Mouse (Mus musculus) intestine, embryonic 16.5 days (tissue): ENCODE measurements around the gene Rnf169. TPM values are rescaled to one million over a fixed set of nuclear protein-coding genes. Genes with fewer than 3 reads are reported as not detected.
A peak's percentile ranks its signal among the peaks of the same experiment; 100 is the strongest.

Experiments
- ATAC-seq: fragments of 200-750 bp; cut with Nextera tagmentation; 2 replicates; pipeline ENCODE4 v1.8.0; 2017; ENCODE audit warnings: moderate TSS enrichment, moderate library complexity
- H3K27ac ChIP-seq: fragments of 300-500 bp; sonication (generic); 2 replicates; pipeline ENCODE4 v1.5.1; 2014; ENCODE audit warnings: mild to moderate bottlenecking, low read length
- H3K27me3 ChIP-seq: fragments of 300-500 bp; sonication (generic); replicated peaks from 2 replicates; pipeline ENCODE4 v1.6.1; 2014; ENCODE audit warnings: low read length, control low read depth, mixed read lengths; ENCODE audit not compliant: control insufficient read depth, insufficient read depth
- H3K36me3 ChIP-seq: fragments of 300-500 bp; sonication (generic); 2 replicates; pipeline ENCODE4 v1.6.1; 2014; ENCODE audit warnings: low read length, control low read depth; ENCODE audit not compliant: control insufficient read depth, insufficient read depth
- H3K4me1 ChIP-seq: fragments of 300-500 bp; sonication (generic); 2 replicates; pipeline ENCODE4 v1.6.1; 2014; ENCODE audit warnings: low read length, control low read depth, mixed read lengths; ENCODE audit not compliant: control insufficient read depth, insufficient read depth
- H3K4me2 ChIP-seq: fragments of 300-500 bp; sonication (generic); 2 replicates; pipeline ENCODE4 v1.6.1; 2014; ENCODE audit warnings: low read depth, low read length, control low read depth
- H3K4me3 ChIP-seq: fragments of 300-500 bp; sonication (generic); 2 replicates; pipeline ENCODE4 v1.5.1; 2014; ENCODE audit warnings: mild to moderate bottlenecking, low read length
- H3K9ac ChIP-seq: fragments of 300-500 bp; sonication (generic); 2 replicates; pipeline ENCODE4 v1.6.1; 2014; ENCODE audit warnings: low read depth, low read length
- H3K9me3 ChIP-seq: fragments of 300-500 bp; sonication (generic); 2 replicates; pipeline ENCODE4 v1.6.1; 2016; ENCODE audit warnings: low read length, control low read depth; ENCODE audit not compliant: control insufficient read depth
- WGBS: fragments of 180-500 bp; shearing (Covaris S2); extraction: QIAGEN DNeasy Blood & Tissue Kit; methylation state at CpG from one replicate; pipeline ENCODE4 v1.1.7; 2014; 5-methylcytosine and 5-hydroxymethylcytosine counted together
- polyA plus RNA-seq: library from polyadenylated mRNA; unstranded; fragments of >200 nt; fragmentation: Nextera tagmentation; extraction: Ambion mirVana; gene quantifications from 2 replicates; pipeline ENCODE4 v1.2.1, GENCODE M21; 2015

Gene Rnf169
- polyA plus RNA-seq, 1 experiment from 2014 or later, result 3.1 TPM

DNA sequence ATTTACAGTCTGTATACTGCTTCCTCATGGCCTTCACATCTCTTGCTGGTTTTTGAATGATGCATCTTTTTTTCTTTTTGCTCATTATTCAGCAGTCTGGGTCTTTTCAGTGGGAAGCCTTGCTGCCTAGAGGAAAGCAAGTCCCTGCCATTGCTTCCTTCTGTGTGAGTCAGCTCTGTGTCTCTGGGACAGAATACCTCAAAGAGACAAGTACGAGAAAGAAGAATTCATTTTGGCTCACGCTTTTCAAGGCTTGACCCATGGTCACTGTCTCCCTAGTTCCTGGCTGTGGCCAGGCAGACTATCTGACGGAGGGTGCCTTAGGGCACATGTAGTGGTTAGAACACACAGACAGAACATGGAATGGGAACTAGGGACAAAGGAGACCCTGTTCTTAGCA is 86.3 kb downstream of the Rnf169 start:
- no peaks in the 10 kb centered on the region for H3K4me1 ChIP-seq
- no peak overlapping the region for H3K9ac ChIP-seq
- H3K27me3 ChIP-seq, result no peaks in the 10 kb centered on the region
- ATAC-seq, result no peak
- 81% methylated on average over 3 of the region's 3 CpGs for WGBS
- no peaks in the 10 kb centered on the region for H3K36me3 ChIP-seq
- no peak overlapping the region for H3K4me2 ChIP-seq
- no peak overlapping the region for H3K4me3 ChIP-seq
- H3K27ac ChIP-seq, result no peak overlapping the region
- no peaks in the 10 kb centered on the region for H3K9me3 ChIP-seq

DNA sequence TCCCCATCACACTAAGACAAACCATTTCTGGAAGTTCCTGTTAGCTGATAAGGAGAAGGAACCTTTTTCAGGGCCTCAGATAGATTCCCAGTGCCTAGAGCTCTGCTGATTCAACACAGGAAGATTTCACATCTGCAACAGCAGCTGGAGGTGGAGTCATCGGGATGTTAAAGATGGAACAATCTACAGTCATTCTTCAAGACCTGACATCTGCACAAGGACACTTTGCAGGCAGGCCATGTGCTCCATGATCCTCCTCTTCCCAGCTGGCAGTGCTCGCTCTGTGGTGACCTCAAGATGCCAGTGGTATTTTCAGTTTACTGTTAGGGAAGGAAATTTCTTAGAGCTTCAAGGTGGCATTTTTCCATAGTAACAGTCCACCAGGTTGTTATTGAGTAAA is 87.9 kb downstream of the Rnf169 start:
- Histone ChIP-seq H3K36me3 (no peaks in the 10 kb centered on the region), H3K4me2 (no peak overlapping the region), H3K9ac (no peak overlapping the region), H3K4me3 (no peak overlapping the region), H3K27me3 (no peaks in the 10 kb centered on the region), H3K9me3 (no peaks in the 10 kb centered on the region), H3K27ac (no peak overlapping the region), H3K4me1 (no peaks in the 10 kb centered on the region)
- 72% methylated on average over 2 of the region's 2 CpGs for WGBS
- ATAC-seq, result no peak

- no peaks in the 10 kb centered on the region for H3K27me3 ChIP-seq
- no peak overlapping the region for H3K4me3 ChIP-seq
- H3K4me2 ChIP-seq, result no peak overlapping the region
- H3K27ac ChIP-seq, result no peak overlapping the region
- ATAC-seq, result no peak
- H3K36me3 ChIP-seq, result no peaks in the 10 kb centered on the region
- WGBS, result 70% methylated on average over 3 of the region's 3 CpGs
- H3K9ac ChIP-seq, result no peak overlapping the region
- H3K9me3 ChIP-seq, result no peaks in the 10 kb centered on the region
- H3K4me1 ChIP-seq, result no peaks in the 10 kb centered on the region
Observed at GRCm38 (mm10) chr7:99891471-99891870, 88.8 kb downstream of the Rnf169 start.

- no peaks in the 10 kb centered on the region for H3K4me1 ChIP-seq
- no peaks in the 10 kb centered on the region for H3K36me3 ChIP-seq
- no peak for ATAC-seq
- no peak overlapping the region for H3K9ac ChIP-seq
- no peaks in the 10 kb centered on the region for H3K27me3 ChIP-seq
- WGBS, result 67% methylated on average over 3 of the region's 3 CpGs
- H3K4me2 ChIP-seq, result no peak overlapping the region
- H3K27ac ChIP-seq, result no peak overlapping the region
- H3K9me3 ChIP-seq, result no peaks in the 10 kb centered on the region
- no peak overlapping the region for H3K4me3 ChIP-seq
Observed at GRCm38 (mm10) chr7:99890168-99890755, 90.0 kb downstream of the Rnf169 start.

GRCm38 (mm10) chr7:99889175-99889880 is 90.9 kb downstream of the Rnf169 start:
- Histone ChIP-seq H3K4me1 (no peaks in the 10 kb centered on the region), H3K4me3 (no peak overlapping the region), H3K27me3 (no peaks in the 10 kb centered on the region), H3K9ac (no peak overlapping the region), H3K27ac (no peak overlapping the region), H3K9me3 (no peaks in the 10 kb centered on the region), H3K4me2 (no peak overlapping the region), H3K36me3 (no peaks in the 10 kb centered on the region)
- no peak for ATAC-seq
- WGBS, result 45% methylated on average over 10 of the region's 10 CpGs

DNA sequence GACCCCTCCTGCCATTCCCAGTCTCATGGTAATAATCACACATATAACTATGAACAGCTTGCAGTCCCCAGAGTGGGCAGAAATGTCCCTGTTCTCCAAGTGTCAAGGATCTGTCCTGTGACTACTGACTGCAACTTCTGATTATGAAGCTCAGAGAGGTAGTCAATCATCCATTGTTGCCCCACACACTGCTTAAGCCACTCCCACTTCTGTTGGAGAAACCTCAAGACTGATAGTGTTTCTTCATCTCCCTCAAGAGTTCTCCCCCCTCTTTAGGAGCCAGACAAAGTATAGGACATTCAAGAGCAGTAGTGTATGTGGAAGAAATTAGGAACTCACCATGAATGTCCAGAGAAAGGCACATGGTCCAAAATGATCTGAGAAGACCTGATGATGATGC is 92.5 kb downstream of the Rnf169 start:
- no peaks in the 10 kb centered on the region for H3K4me1 ChIP-seq
- ATAC-seq, result no peak
- H3K36me3 ChIP-seq, result no peaks in the 10 kb centered on the region
- no peak overlapping the region for H3K4me2 ChIP-seq
- H3K9ac ChIP-seq, result no peak overlapping the region
- no peaks in the 10 kb centered on the region for H3K27me3 ChIP-seq
- H3K9me3 ChIP-seq, result no peaks in the 10 kb centered on the region
- H3K27ac ChIP-seq, result no peak overlapping the region
- no peak overlapping the region for H3K4me3 ChIP-seq

GRCm38 (mm10) chr7:99887230-99887735 is 93.0 kb downstream of the Rnf169 start:
- H3K27me3 ChIP-seq, result no peaks in the 10 kb centered on the region
- H3K27ac ChIP-seq, result no peak overlapping the region
- no peak overlapping the region for H3K9ac ChIP-seq
- no peak for ATAC-seq
- WGBS, result 77% methylated on average over 2 of the region's 2 CpGs
- H3K4me1 ChIP-seq, result no peaks in the 10 kb centered on the region
- no peak overlapping the region for H3K4me2 ChIP-seq
- H3K4me3 ChIP-seq, result no peak overlapping the region
- no peaks in the 10 kb centered on the region for H3K36me3 ChIP-seq
- no peaks in the 10 kb centered on the region for H3K9me3 ChIP-seq

- Histone ChIP-seq H3K27me3 (no peaks in the 10 kb centered on the region), H3K4me2 (no peak overlapping the region)
- 52% methylated on average over 2 of the region's 2 CpGs for WGBS
Observed at GRCm38 (mm10) chr7:99878254-99878653, 102.0 kb downstream of the Rnf169 start.

GRCm38 (mm10) chr7:99876345-99876744 is 103.9 kb downstream of the Rnf169 start:
- ATAC-seq, result 0 out of 2 replicates have a peak, but pooled peaks have one; percentile 46
- Histone ChIP-seq H3K9me3 (no peaks in the 10 kb centered on the region), H3K27me3 (no peaks in the 10 kb centered on the region), H3K9ac (no peak overlapping the region), H3K4me1 (no peaks in the 10 kb centered on the region), H3K36me3 (no peaks in the 10 kb centered on the region), H3K4me2 (no peak overlapping the region), H3K27ac (no peak overlapping the region), H3K4me3 (no peak overlapping the region)
- under 1% methylated on average over 3 of the region's 3 CpGs for WGBS

More at GRCm38 (mm10) chr7:99878254-99878653, 102.0 kb downstream of the Rnf169 start:
- no peak overlapping the region for H3K27ac ChIP-seq
- ATAC-seq, result no peak
- H3K4me3 ChIP-seq, result no peak overlapping the region
- H3K9me3 ChIP-seq, result no peaks in the 10 kb centered on the region
- no peak overlapping the region for H3K9ac ChIP-seq
- no peaks in the 10 kb centered on the region for H3K36me3 ChIP-seq
- H3K4me1 ChIP-seq, result no peaks in the 10 kb centered on the region
